Mouse (Mus musculus) embryo, embryonic 9.5 days (tissue): ENCODE measurements around the gene Trp53tg5.

Source experiments
- DNase-seq: peaks from one replicate; pipeline ENCODE4 v3.0.0-alpha.2; 2017; ENCODE audit errors: extremely low spot score

The Trp53tg5 gene

GRCm38 (mm10) chr2:164432541-164433191 is 40.9 kb downstream of the Trp53tg5 start:
- no peak for DNase-seq

- no peak for DNase-seq
These were observed 41.7 kb downstream of the Trp53tg5 start for GRCm38 (mm10) chr2:164431676-164432465.

- DNase-seq, result no peak
These were observed 42.8 kb downstream of the Trp53tg5 start for GRCm38 (mm10) chr2:164430697-164431096.

GRCm38 (mm10) chr2:164429881-164430615 is 43.5 kb downstream of the Trp53tg5 start:
- no peak for DNase-seq

- DNase-seq, result no peak
These were observed 45.1 kb downstream of the Trp53tg5 start for GRCm38 (mm10) chr2:164428451-164428850.

- DNase-seq, result no peak
These were observed 46.6 kb downstream of the Trp53tg5 start for GRCm38 (mm10) chr2:164426952-164427351.

GRCm38 (mm10) chr2:164426121-164426520 is 47.4 kb downstream of the Trp53tg5 start:
- DNase-seq, result no peak

- no peak for DNase-seq
These were observed 48.1 kb downstream of the Trp53tg5 start for GRCm38 (mm10) chr2:164425401-164425800.

GRCm38 (mm10) chr2:164424406-164424805 is 49.1 kb downstream of the Trp53tg5 start:
- DNase-seq, result no peak

GRCm38 (mm10) chr2:164423464-164423863 is 50.1 kb downstream of the Trp53tg5 start:
- no peak for DNase-seq

GRCm38 (mm10) chr2:164422675-164423393 is 50.7 kb downstream of the Trp53tg5 start:
- DNase-seq, result no peak

- DNase-seq, result no peak
These were observed 51.5 kb downstream of the Trp53tg5 start for GRCm38 (mm10) chr2:164421979-164422378.

- no peak for DNase-seq
These were observed 52.2 kb downstream of the Trp53tg5 start for GRCm38 (mm10) chr2:164421306-164421705.
